Mouse (Mus musculus) erythroblast, embryonic 14.5 days (primary cell): ENCODE results near the gene Scaf11.

ENCODE experiments used
- GATA1 ChIP-seq: IDR thresholded peaks from 2 replicates; pipeline ENCODE4 v1.6.1; 2012; ENCODE audit warnings: low read length, inconsistent platforms, mixed read lengths
- TAL1 ChIP-seq: IDR thresholded peaks from 3 replicates; pipeline ENCODE4 v1.6.1; 2012; ENCODE audit warnings: low read length, inconsistent platforms, mixed read lengths

DNA sequence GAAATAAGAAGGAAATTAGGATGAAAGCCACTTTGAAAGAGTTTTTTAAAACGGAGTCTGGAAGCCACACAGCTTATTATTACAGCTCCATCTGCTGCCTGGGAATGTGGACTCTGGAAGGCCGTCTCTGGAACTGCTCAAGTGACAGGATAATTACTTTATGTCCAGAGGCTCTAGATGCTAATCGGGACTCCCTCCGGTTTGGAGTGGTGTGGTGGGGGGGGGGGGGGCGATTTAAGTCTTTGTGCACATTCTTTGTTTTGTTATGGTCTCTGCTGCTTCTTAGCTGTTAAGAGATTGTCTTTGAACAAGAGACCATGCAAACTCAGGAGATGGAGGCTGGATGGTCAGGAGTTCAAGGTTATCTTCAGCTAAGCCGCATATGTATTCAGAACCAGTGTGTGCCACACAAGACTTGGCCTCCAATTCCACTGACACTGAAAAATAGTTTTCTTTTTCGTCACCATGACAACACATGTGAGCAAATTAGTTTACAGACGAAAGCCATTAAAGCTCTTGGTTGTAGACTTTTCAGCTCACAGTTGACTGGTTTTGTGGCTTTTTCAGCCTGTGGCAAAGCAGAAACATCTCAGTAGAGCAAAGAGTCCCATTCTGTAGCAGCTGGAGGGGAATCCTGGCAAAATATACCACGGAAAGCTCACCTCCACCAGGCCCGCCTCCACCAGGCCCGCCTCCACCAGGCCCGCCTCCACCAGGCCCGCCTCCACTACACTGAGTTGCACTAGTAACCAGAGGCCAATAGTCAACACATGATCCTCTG, 31.4 kb upstream of the Scaf11 start:
- TF ChIP-seq GATA1, result no peak
- TF ChIP-seq TAL1, result no peak
